Mouse (Mus musculus): ENCODE measurements around the gene Rpl34. TPM values are rescaled to one million over a fixed set of nuclear protein-coding genes. Genes with fewer than 3 reads are reported as not detected.
A peak's percentile ranks its signal among the peaks of the same experiment; 100 is the strongest.

The Rpl34 gene
- polyA plus RNA-seq, 1 experiment, result 1,334 TPM

- 67% methylated on average over 9 of the region's 9 CpGs for WGBS
- H3K4me3 ChIP-seq (ENCODE audit: insufficient read depth, low read depth, low read length), result no peak overlapping the region
- DNase-seq, result peak; percentile 85
- peak overlapping the region; percentile 39; the same call in 1 of the 2 replicates for H3K27ac ChIP-seq (ENCODE audit: insufficient read depth, low read depth, low read length)
- no peaks in the 10 kb centered on the region for H3K27me3 ChIP-seq (replicated peaks; ENCODE audit: control insufficient read depth, insufficient read depth, low read length)
- H3K36me3 ChIP-seq (ENCODE audit: control insufficient read depth, insufficient read depth, low read length), result no peaks in the 10 kb centered on the region
- peaks cover 9% of the 10 kb centered on the region; the same call in 1 of the 2 replicates for H3K4me1 ChIP-seq (ENCODE audit: control insufficient read depth, insufficient read depth, low read length)
- no peak for TF ChIP-seq CTCF (conservative IDR thresholded peaks at IDR 0.05; ENCODE audit: insufficient read depth, insufficient read length, low read depth, low read length)
Observed at GRCm38 (mm10) chr3:130684276-130685013, 45.8 kb downstream of the Rpl34 start.

- TF ChIP-seq POLR2A (IDR thresholded peaks at IDR 0.05; ENCODE audit: low read depth, low read length), result no peak
- no peak for TF ChIP-seq CTCF (conservative IDR thresholded peaks at IDR 0.05; ENCODE audit: insufficient read depth, insufficient read length, low read depth, low read length)
- DNase-seq, result peak; percentile 42
- Histone ChIP-seq H3K36me3 (ENCODE audit: control insufficient read depth, insufficient read depth, low read length) (no peaks in the 10 kb centered on the region), H3K27me3 (replicated peaks; ENCODE audit: control insufficient read depth, insufficient read depth, low read length) (no peaks in the 10 kb centered on the region), H3K27ac (ENCODE audit: insufficient read depth, low read depth, low read length) (0 out of 2 replicates have a peak overlapping the region, but pooled peaks have one; percentile 39), H3K4me1 (ENCODE audit: control insufficient read depth, insufficient read depth, low read length) (peaks cover 9% of the 10 kb centered on the region; the same call in 1 of the 2 replicates), H3K4me3 (ENCODE audit: insufficient read depth, low read depth, low read length) (no peak overlapping the region)
- WGBS, result 80% methylated on average over 8 of the region's 8 CpGs
Observed at GRCm38 (mm10) chr3:130683836-130684235, 46.4 kb downstream of the Rpl34 start.

- TF ChIP-seq CTCF (conservative IDR thresholded peaks at IDR 0.05; ENCODE audit: insufficient read depth, insufficient read length, low read depth, low read length), result no peak
- TF ChIP-seq POLR2A (IDR thresholded peaks at IDR 0.05; ENCODE audit: low read depth, low read length), result no peak
- H3K36me3 ChIP-seq (ENCODE audit: control insufficient read depth, insufficient read depth, low read length), result no peaks in the 10 kb centered on the region
- WGBS, result 86% methylated on average over 9 of the region's 9 CpGs
- no peak for DNase-seq
- no peaks in the 10 kb centered on the region for H3K27me3 ChIP-seq (replicated peaks; ENCODE audit: control insufficient read depth, insufficient read depth, low read length)
- H3K27ac ChIP-seq (ENCODE audit: insufficient read depth, low read depth, low read length), result no peak overlapping the region
- no peak overlapping the region for H3K4me3 ChIP-seq (ENCODE audit: insufficient read depth, low read depth, low read length)
- peaks cover 9% of the 10 kb centered on the region; the same call in 1 of the 2 replicates for H3K4me1 ChIP-seq (ENCODE audit: control insufficient read depth, insufficient read depth, low read length)
Observed at GRCm38 (mm10) chr3:130682183-130682582, 48.0 kb downstream of the Rpl34 start.

DNA sequence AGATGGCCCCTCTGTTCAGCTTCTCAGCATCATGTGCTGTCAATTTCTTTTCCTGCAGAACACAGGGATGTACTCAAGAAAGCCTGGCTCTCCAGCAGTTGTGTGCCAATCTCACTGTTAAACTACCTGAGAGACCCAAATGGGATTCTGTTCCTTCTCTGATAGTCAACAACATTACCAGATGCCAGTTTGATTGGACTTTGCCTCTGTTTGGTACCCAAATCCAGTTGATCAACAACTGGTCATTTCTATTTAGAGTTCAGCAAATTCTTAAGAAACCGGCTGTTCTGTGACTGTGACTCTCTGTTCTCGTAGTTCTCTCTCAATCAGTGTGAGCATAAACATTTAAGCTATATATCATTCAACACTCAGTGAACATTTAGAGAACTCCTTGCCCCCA, 49.0 kb downstream of the Rpl34 start:
- WGBS, result 65% methylated on average over 2 of the region's 2 CpGs
- H3K27ac ChIP-seq (ENCODE audit: insufficient read depth, low read depth, low read length), result no peak overlapping the region

GRCm38 (mm10) chr3:130677671-130678460, 52.3 kb downstream of the Rpl34 start:
- Histone ChIP-seq H3K27me3 (replicated peaks; ENCODE audit: control insufficient read depth, insufficient read depth, low read length) (no peaks in the 10 kb centered on the region), H3K4me1 (ENCODE audit: control insufficient read depth, insufficient read depth, low read length) (peaks cover 3% of the 10 kb centered on the region; the same call in 1 of the 2 replicates), H3K4me3 (ENCODE audit: insufficient read depth, low read depth, low read length) (no peak overlapping the region), H3K27ac (ENCODE audit: insufficient read depth, low read depth, low read length) (no peak overlapping the region), H3K36me3 (ENCODE audit: control insufficient read depth, insufficient read depth, low read length) (no peaks in the 10 kb centered on the region)
- 96% methylated on average over 19 of the region's 19 CpGs for WGBS
- no peak for TF ChIP-seq POLR2A (IDR thresholded peaks at IDR 0.05; ENCODE audit: low read depth, low read length)
- no peak for DNase-seq

More for the DNA sequence above, 49.0 kb downstream of the Rpl34 start:
- TF ChIP-seq CTCF (conservative IDR thresholded peaks at IDR 0.05; ENCODE audit: insufficient read depth, insufficient read length, low read depth, low read length) (no peak), POLR2A (IDR thresholded peaks at IDR 0.05; ENCODE audit: low read depth, low read length) (no peak)
- H3K4me1 ChIP-seq (ENCODE audit: control insufficient read depth, insufficient read depth, low read length), result peaks cover 9% of the 10 kb centered on the region; the same call in 1 of the 2 replicates
- H3K4me3 ChIP-seq (ENCODE audit: insufficient read depth, low read depth, low read length), result no peak overlapping the region
- H3K36me3 ChIP-seq (ENCODE audit: control insufficient read depth, insufficient read depth, low read length), result no peaks in the 10 kb centered on the region
- no peaks in the 10 kb centered on the region for H3K27me3 ChIP-seq (replicated peaks; ENCODE audit: control insufficient read depth, insufficient read depth, low read length)
- DNase-seq, result peak; percentile 51

Other genes starting within 250 kb of the Rpl34 start
- gene Etnppl, start 113.0 kb downstream of the Rpl34 start, polyA plus RNA-seq (2012; rRNA removed), result 2.4 and 3.0 TPM in 2 replicates
- gene Ostc, start 21.0 kb downstream of the Rpl34 start, polyA plus RNA-seq (2012; rRNA removed), result 34.1 and 39.8 TPM in 2 replicates